Mouse (Mus musculus) embryo, embryonic 10.5 days (tissue): ENCODE measurements around the gene Akr1b7.

Experiments used
- DNase-seq: peaks from one replicate; pipeline ENCODE4 v3.0.0-alpha.2; 2015; ENCODE audit warnings: low spot score

Gene Akr1b7

DNA sequence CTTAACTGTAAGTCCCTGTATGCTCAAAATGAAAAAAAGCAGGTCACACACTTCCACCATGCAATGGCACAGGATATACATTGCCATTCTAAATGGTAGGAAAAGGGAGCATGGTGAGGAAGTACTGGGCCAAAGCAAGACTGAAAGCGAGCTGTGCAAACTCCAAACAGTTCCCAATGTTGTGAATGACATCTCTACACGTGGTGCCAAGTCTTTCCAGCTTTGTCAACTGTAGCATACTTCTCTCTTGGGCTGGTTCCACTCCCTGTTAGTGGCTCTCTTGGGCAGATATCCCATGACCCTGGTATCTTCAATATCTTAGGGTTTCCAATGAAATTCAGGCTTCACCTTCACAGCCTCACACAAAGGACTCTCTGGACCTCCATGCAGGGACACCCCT lies 26.9 kb downstream of the Akr1b7 start:
- no peak for DNase-seq

DNA sequence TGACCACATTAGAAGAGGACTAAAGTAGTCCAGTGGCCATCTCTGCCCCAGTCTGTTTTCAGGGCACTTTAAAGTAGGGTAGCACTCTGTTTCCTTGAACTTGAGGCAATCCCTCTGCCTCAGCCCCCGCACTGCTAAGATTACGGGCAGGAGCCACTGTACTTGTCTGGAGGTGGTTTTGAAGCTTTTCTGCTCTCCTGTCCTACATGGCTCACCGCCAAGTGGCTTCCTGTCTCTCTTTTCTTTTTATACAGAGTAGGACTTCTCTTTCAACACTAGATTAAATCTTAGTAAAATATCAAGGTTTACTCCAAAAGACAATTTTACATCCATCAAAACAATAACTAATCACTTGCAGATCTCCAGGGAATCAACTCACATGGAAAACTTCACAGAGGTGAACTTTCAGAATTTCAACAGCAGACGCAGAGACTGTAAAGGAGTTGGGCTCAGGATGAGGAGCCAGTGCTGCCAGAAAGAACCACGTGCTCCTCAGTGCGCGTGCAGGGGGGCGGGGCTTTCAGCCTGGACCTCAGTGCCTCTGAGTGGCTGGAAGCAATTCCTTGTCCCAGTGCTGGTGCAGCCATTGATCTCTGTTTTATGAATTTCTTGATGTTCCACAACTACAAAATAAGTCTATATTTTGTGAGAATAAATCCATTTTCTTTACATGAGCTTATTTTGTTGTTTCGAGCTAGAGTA lies 29.6 kb downstream of the Akr1b7 start:
- DNase-seq = no peak

- no peak for DNase-seq
Observed at GRCm38 (mm10) chr6:34443791-34444190, 31.7 kb downstream of the Akr1b7 start.

DNA sequence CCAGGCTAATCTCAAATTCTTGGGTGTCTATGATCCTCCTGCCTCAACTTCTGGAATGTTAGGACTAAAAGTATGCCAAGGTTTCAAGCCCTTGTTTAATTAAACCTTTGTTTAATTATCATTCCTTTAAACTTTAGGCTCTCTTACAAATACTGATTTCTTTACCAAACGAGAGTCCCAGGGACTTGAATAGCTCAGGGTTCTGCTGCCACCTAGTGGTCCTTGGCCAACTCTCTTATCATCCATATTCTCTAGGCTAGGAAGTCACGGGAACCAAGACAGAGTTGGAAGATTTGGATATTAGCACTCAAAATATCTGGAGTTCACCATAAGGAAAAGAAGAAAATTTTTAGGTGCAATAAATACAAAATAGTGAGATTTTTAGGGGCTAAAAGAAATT lies 35.8 kb downstream of the Akr1b7 start:
- DNase-seq = peak; percentile 88

DNA sequence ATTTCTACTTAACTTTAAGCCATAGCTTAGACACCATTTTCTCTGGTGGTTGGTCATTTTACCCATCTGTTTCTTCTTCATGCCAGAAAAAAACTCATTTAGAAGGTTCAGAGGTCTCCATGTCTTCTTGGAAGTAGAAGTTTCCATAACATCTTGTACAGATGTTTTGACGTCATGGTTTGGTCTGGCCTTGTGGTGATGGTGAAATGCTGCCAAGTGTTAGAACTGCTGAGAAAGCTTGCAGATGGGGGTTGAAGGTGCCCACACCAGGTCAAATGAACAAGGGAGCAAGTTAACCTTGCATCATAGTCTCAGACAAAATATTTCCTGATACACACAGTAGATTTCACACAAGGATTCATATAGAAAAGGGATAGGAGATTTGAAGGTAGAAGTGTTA lies 36.6 kb downstream of the Akr1b7 start:
- DNase-seq = no peak

- DNase-seq = no peak
Observed at GRCm38 (mm10) chr6:34452963-34453770, 41.0 kb downstream of the Akr1b7 start.

- DNase-seq = no peak
Observed at GRCm38 (mm10) chr6:34459456-34459855, 47.3 kb downstream of the Akr1b7 start.

- no peak for DNase-seq
Observed at GRCm38 (mm10) chr6:34460651-34461050, 48.5 kb downstream of the Akr1b7 start.

DNA sequence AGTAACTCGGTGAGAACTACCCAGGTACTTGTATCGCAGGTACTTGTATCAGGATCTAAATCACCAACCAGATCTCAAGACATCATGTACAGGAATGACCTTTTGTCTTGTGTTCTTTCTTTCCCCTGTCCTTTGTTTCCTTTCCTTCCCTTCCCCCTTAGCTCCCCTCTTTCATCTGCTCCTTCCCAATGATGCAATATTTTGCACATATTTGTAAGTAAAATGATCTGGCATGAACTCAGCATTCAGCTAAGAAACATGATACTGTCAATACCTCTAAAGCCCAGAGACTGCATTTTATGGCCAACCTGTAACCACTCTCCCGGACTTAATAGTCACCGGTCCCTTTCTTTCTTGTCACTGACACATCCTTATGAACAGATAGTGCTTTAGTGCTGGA lies 51.4 kb downstream of the Akr1b7 start:
- DNase-seq = no peak

DNA sequence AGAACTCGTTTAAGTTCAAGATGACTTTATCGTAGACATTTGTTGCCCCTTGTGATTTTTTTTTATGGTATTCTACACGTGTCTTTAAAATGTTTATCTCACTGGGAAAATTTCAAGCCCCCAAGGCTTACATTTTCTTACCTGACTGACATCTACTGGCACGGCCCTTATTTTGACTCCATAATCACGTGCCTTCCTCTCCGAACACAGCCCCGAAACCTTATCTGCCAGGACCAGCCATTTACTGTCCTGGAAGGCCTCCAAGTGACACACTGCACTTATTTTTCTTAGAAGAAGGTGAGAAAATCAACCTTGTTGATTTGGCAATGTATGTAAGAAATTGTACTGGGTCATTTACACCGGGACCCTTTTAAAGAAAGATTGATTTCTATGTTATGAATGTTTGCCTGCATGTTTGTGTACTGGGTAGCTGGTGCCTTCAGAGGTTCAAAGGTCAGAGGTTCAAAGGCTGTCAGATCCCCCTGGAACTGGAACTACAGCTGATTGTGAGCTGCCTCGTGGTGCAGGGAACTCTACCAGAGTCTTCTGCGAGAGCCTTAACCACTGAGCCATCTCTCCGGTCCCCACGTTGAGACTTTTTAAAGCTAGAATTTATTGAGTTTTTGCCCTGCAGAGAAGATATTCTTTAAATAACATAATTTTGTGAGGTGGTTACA lies 59.4 kb downstream of the Akr1b7 start:
- DNase-seq = no peak
